Mouse (Mus musculus): ENCODE measurements around the gene Atp5c1. TPM values are rescaled to one million over a fixed set of nuclear protein-coding genes. Genes with fewer than 3 reads are reported as not detected.

The Atp5c1 gene
- total and polyA plus RNA-seq, 3 experiments = 280 to 414 (median 381) TPM

DNA sequence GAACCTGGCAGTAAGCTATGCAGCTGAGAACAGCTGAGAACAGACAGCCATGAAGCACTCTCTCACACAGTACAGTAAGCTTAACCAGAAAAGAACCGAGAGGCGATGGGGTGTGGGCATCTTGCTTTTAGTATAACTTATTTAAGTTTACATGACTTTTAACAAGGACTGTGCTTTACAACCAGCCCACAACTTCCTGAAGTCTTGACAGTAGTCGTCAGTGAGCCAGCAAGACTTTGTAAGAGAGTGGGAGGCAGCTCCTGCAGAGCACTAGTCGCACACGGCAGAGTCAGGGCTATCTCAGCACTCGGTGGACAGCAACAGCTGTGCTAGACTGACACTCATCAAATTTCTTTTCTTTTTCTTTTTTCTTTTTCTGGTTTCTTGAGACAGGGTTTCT, 56.0 kb downstream of the Atp5c1 start:
- Histone ChIP-seq H3K36me3 (ENCODE audit: control insufficient read depth in 1 of 2, insufficient read depth in 2 of 2, low read length in 2 of 2) (peaks cover 2 to 6% of the 10 kb centered on the region in 2 experiments; a peak in 3 of 4 replicates), H3K4me1 (ENCODE audit: control insufficient read depth in 1 of 2, insufficient read depth in 2 of 2, low read length in 2 of 2) (peaks cover 5% of the 10 kb centered on the region in 2 experiments; a peak in 3 of 4 replicates)
- TF ChIP-seq POLR2AphosphoS5 (IDR thresholded peaks at IDR 0.05; ENCODE audit: borderline replicate concordance, low read depth, low read length) = no peak
- TF ChIP-seq ETS1 (IDR thresholded peaks at IDR 0.05; ENCODE audit: low read depth, low read length) = no peak
- TF ChIP-seq ZKSCAN1 (IDR thresholded peaks at IDR 0.05; ENCODE audit: low read depth, low read length) = no peak
- no peak for TF ChIP-seq ZC3H11A (IDR thresholded peaks at IDR 0.05; ENCODE audit: low read depth, low read length)
- TF ChIP-seq NELFE (IDR thresholded peaks at IDR 0.05; ENCODE audit: low read depth, low read length) = no peak
- no peak for TF ChIP-seq MAZ (IDR thresholded peaks at IDR 0.05; ENCODE audit: low read depth, low read length)
- TF ChIP-seq TBP (IDR thresholded peaks at IDR 0.05; ENCODE audit: low read depth, low read length) = no peak
- no peak for TF ChIP-seq MYC (IDR thresholded peaks at IDR 0.05; ENCODE audit: low read depth, low read length)
- TF ChIP-seq ELF1 (IDR thresholded peaks at IDR 0.05; ENCODE audit: low read depth, low read length) = no peak
- no peak for TF ChIP-seq ZNF384 (IDR thresholded peaks at IDR 0.05; ENCODE audit: low read depth, low read length)
- TF ChIP-seq RAD21 (IDR thresholded peaks at IDR 0.05; ENCODE audit: low read depth, low read length) = no peak
- TF ChIP-seq CHD1 (IDR thresholded peaks at IDR 0.05; ENCODE audit: low read depth, low read length) = no peak

DNA sequence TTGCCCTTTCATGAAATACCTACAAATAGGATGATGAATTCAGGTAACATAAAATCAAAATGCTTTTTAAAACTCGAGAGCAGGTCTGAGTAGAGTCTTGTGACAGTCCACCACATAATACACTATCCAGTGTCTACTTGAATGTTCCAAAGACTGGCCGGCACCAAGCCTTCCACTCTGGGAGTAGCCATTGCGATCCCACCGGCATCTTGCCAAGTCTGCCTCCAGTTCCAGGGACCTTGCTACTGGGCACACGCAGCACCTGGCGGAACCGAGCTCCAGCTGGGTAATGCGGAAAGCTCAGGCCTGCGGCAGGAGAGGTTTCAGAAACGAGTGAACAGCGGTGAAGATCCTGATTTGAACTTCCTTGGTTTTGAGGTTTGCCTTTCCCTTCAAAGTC, 59.0 kb downstream of the Atp5c1 start:
- no peak overlapping the region for H3K4me3 ChIP-seq (ENCODE audit: control insufficient read depth in 1 of 2, insufficient read depth in 1 of 2, low read depth in 2 of 2, low read length in 2 of 2)
- H3K27me3 ChIP-seq (ENCODE audit: control insufficient read depth in 1 of 2, insufficient read depth in 2 of 2, low read length in 2 of 2) = no peaks in the 10 kb centered on the region
- peaks cover 0 to 1% of the 10 kb centered on the region in 2 experiments; a peak in 1 of 4 replicates for H3K4me1 ChIP-seq (ENCODE audit: control insufficient read depth in 1 of 2, insufficient read depth in 2 of 2, low read length in 2 of 2)
- H3K79me2 ChIP-seq (ENCODE audit: control insufficient read depth, insufficient read depth, low read length, poor library complexity) = peaks cover 10% of the 10 kb centered on the region
- H3K27ac ChIP-seq (ENCODE audit: control insufficient read depth, low read depth, low read length) = no peak overlapping the region
- no peak overlapping the region for H3K9ac ChIP-seq (ENCODE audit: control insufficient read depth, low read depth, low read length, poor library complexity, severe bottlenecking)
- TF ChIP-seq RAD21 (IDR thresholded peaks at IDR 0.05; ENCODE audit: low read depth, low read length) (no peak), NELFE (IDR thresholded peaks at IDR 0.05; ENCODE audit: low read depth, low read length) (no peak), KAT2A (conservative IDR thresholded peaks at IDR 0.05; ENCODE audit: low read depth, low read length) (no peak), ZC3H11A (IDR thresholded peaks at IDR 0.05; ENCODE audit: low read depth, low read length) (no peak), GATA1 (IDR thresholded peaks at IDR 0.05; ENCODE audit: low read depth, low read length) (no peak), MXI1 (IDR thresholded peaks at IDR 0.05; ENCODE audit: low read depth, low read length) (no peak), MYB (IDR thresholded peaks at IDR 0.05; ENCODE audit: low read depth, low read length) (no peak), JUND (IDR thresholded peaks at IDR 0.05; ENCODE audit: low read depth, low read length) (no peak), MAZ (IDR thresholded peaks at IDR 0.05; ENCODE audit: low read depth, low read length) (no peak), USF2 (IDR thresholded peaks at IDR 0.05; ENCODE audit: borderline replicate concordance in 1 of 2, insufficient read depth in 1 of 2, low read depth in 1 of 2, low read length in 2 of 2) (no peak), USF1 (IDR thresholded peaks at IDR 0.05; ENCODE audit: low read depth, low read length) (no peak), ZMIZ1 (IDR thresholded peaks at IDR 0.05; ENCODE audit: low read depth, low read length) (no peak), ZNF384 (IDR thresholded peaks at IDR 0.05; ENCODE audit: low read depth, low read length) (no peak), E2F4 (IDR thresholded peaks at IDR 0.05; ENCODE audit: borderline replicate concordance, low read depth, low read length) (no peak), NRF1 (IDR thresholded peaks at IDR 0.05; ENCODE audit: insufficient read depth, low read depth, low read length, poor library complexity, severe bottlenecking) (no peak), SMC3 (IDR thresholded peaks at IDR 0.05; ENCODE audit: low read depth, low read length) (no peak), MYC (IDR thresholded peaks at IDR 0.05; ENCODE audit: low read depth, low read length) (no peak), CHD1 (IDR thresholded peaks at IDR 0.05; ENCODE audit: low read depth, low read length) (no peak), ELF1 (IDR thresholded peaks at IDR 0.05; ENCODE audit: low read depth, low read length) (no peak)
- no peak for DNase-seq (ENCODE audit: low read depth, low spot score)
- peaks cover 0 to 1% of the 10 kb centered on the region in 2 experiments; a peak in 1 of 4 replicates for H3K36me3 ChIP-seq (ENCODE audit: control insufficient read depth in 1 of 2, insufficient read depth in 2 of 2, low read length in 2 of 2)
- H3K9me3 ChIP-seq (replicated peaks; ENCODE audit: insufficient read depth, low read length) = no peaks in the 10 kb centered on the region

More for the DNA sequence above, 56.0 kb downstream of the Atp5c1 start:
- Histone ChIP-seq H3K79me2 (ENCODE audit: control insufficient read depth, insufficient read depth, low read length, poor library complexity) (peaks cover 11% of the 10 kb centered on the region), H3K4me3 (ENCODE audit: control insufficient read depth in 1 of 2, insufficient read depth in 1 of 2, low read depth in 2 of 2, low read length in 2 of 2) (no peak overlapping the region), H3K27me3 (ENCODE audit: control insufficient read depth in 1 of 2, insufficient read depth in 2 of 2, low read length in 2 of 2) (no peaks in the 10 kb centered on the region), H3K27ac (ENCODE audit: control insufficient read depth, low read depth, low read length) (no peak overlapping the region), H3K9me3 (replicated peaks; ENCODE audit: insufficient read depth, low read length) (no peaks in the 10 kb centered on the region), H3K9ac (ENCODE audit: control insufficient read depth, low read depth, low read length, poor library complexity, severe bottlenecking) (no peak overlapping the region)
- no peak for DNase-seq (ENCODE audit: low read depth, low spot score)
